9 mouse cellular contexts compared by ENCODE assay signal in the genomic region with DNA sequence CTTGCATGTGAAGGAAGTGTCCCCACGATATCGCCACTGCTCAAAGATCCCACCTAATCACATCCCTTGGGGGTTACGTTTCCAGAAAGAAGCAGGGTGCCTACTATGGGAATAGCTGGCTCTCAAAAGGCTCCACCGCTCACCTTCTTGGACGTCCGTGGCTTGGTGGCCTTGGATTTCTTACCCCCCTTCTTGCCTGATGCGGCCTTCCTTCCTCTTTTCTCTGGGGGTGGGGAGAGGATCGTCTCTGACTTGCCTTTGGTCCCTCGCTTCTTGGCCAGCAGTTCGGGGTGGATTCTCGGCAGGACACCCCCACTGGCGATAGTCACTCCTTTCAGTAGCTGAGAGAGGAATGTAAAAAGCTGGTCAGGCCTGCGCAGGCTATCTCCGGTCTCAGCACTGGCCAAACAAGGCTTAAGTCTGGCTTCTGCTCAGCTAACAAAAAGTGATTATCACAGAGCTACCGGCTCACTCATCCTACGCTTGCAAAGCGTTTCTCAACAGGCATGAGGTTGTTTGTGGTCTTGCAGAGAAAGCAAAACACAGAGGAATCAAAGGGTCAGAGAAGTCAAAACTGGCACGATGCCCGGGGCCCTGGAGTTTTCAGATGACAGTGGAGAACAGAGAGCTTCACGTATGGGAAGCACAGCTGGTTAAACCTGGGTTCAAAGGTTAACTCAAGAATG. TPM values are rescaled to one million over a fixed set of nuclear protein-coding genes. Genes with fewer than 3 reads are reported as not detected.
DNase-seq lines count a peak whose midpoint lies in the region; ATAC-seq and TF ChIP-seq lines count a peak whose summit lies in the region.
"Had no signal": no experiment of that assay in that cellular context is flagged by ENCODE, and none has a peak within 500 bp of the region (broad histone marks: within the 10 kb centered on the region; RNA-seq: fewer than 3 reads in every experiment).

No protein-coding gene starts in this region.

- DNase-seq in layer of hippocampus, adult 9-11 months: peak; percentile 26
- DNase-seq in layer of hippocampus, postnatal 36 days: no peak
- DNase-seq in adrenal gland, postnatal 14 days: peak; percentile 69
- DNase-seq in kidney, postnatal 0 days (ENCODE audit: low spot score): peak; percentile 54
- no peak for DNase-seq in layer of hippocampus, adult 9-10 months (ENCODE audit: low spot score)
- DNase-seq in midbrain, embryonic 11.5 days (ENCODE audit: low spot score, missing footprints): no peak
- DNase-seq in left cerebral cortex, postnatal 25 days (ENCODE audit: low spot score in 2 of 2): no peak

- peak overlapping the region; percentile 60 for H3K27ac ChIP-seq in kidney, postnatal 0 days
- peak overlapping the region; percentile 62 for H3K27ac ChIP-seq in macrophage
- no peak overlapping the region for H3K27ac ChIP-seq in midbrain, embryonic 11.5 days (ENCODE audit: low read depth, low read length)

- no peaks in the 10 kb centered on the region for H3K4me1 ChIP-seq in kidney, postnatal 0 days (replicated peaks; ENCODE audit: insufficient read depth, low read length)
- no peaks in the 10 kb centered on the region for H3K4me1 ChIP-seq in midbrain, embryonic 11.5 days (ENCODE audit: control insufficient read depth, insufficient read depth, low read length)
- H3K4me1 ChIP-seq: megakaryocyte, embryonic 14.5 days had no signal

- peak; percentile 74 for ATAC-seq in kidney, postnatal 0 days (replicated peaks; ENCODE audit: low FRiP score, low read depth)
- no peak for ATAC-seq in midbrain, embryonic 11.5 days (ENCODE audit: low FRiP score)

- H3K9me3 ChIP-seq in kidney, postnatal 0 days (replicated peaks; ENCODE audit: low read length): no peaks in the 10 kb centered on the region
- no peaks in the 10 kb centered on the region for H3K9me3 ChIP-seq in midbrain, embryonic 11.5 days (ENCODE audit: control insufficient read depth, low read length)
- H3K9me3 ChIP-seq: megakaryocyte, embryonic 14.5 days had no signal

- no peak for TF ChIP-seq CTCF in kidney, postnatal 0 days (IDR thresholded peaks at IDR 0.05; ENCODE audit: low read depth)

- no peak overlapping the region for H3K9ac ChIP-seq in kidney, postnatal 0 days (ENCODE audit: low read depth, low read length)
- H3K9ac ChIP-seq in midbrain, embryonic 11.5 days (ENCODE audit: low read length): no peak overlapping the region

- H3K27me3 ChIP-seq in kidney, postnatal 0 days (ENCODE audit: insufficient read depth, low read length): no peaks in the 10 kb centered on the region
- H3K27me3 ChIP-seq in midbrain, embryonic 11.5 days (ENCODE audit: control insufficient read depth, insufficient read depth, low read length): no peaks in the 10 kb centered on the region

- H3K36me3 ChIP-seq in kidney, postnatal 0 days (ENCODE audit: insufficient read depth, low read length): peaks cover 36% of the 10 kb centered on the region
- no peaks in the 10 kb centered on the region for H3K36me3 ChIP-seq in macrophage (ENCODE audit: inconsistent target)
- H3K36me3 ChIP-seq in midbrain, embryonic 11.5 days (ENCODE audit: control insufficient read depth, insufficient read depth, low read length): peaks cover 57% of the 10 kb centered on the region

- H3K4me2 ChIP-seq in kidney, postnatal 0 days (ENCODE audit: low read length): no peak overlapping the region
- no peak overlapping the region for H3K4me2 ChIP-seq in midbrain, embryonic 11.5 days

- intact Hi-C loops in left cerebral cortex, postnatal 25 days (cut with DNase I): no loop called here

- no peaks in the 10 kb centered on the region for H3K79me2 ChIP-seq in macrophage (ENCODE audit: inconsistent target)

- WGBS in kidney, postnatal 0 days: 74% methylated on average over 20 of the region's 20 CpGs
- 21% methylated on average over 18 of the region's 20 CpGs for WGBS in macrophage (ENCODE audit: missing documents)
- 87% methylated on average over 20 of the region's 20 CpGs for WGBS in midbrain, embryonic 11.5 days

- H3K4me3 ChIP-seq in kidney, postnatal 0 days (replicated peaks; ENCODE audit: low read depth, low read length): no peak overlapping the region
- no peak overlapping the region for H3K4me3 ChIP-seq in macrophage (ENCODE audit: inconsistent target)
- no peak overlapping the region for H3K4me3 ChIP-seq in midbrain, embryonic 11.5 days (ENCODE audit: low read depth, low read length)
- H3K4me3 ChIP-seq: megakaryocyte, embryonic 14.5 days had no signal

RNA-seq across cellular contexts. Expression of gene H2afy2, which starts 32.3 kb away (rescaled TPM):
- total RNA-seq in layer of hippocampus, postnatal 36 days (2021): 10 to 100 TPM; 13.7 to 14.5 TPM
- 12.9 and 13.7 TPM in 2 replicates for total RNA-seq in adrenal gland, postnatal 14 days (2021)
- 83.0 and 87.4 TPM in 2 replicates for polyA plus RNA-seq in kidney, postnatal 0 days (2015; fragmentation: Nextera tagmentation; extraction: Ambion mirVana)
- total RNA-seq in macrophage (2018; cell fraction: chromatin; rRNA removed): 1 to 10 TPM in 13 of 26 experiments, under 1 TPM in 6, not detected in 7; 0.62 to 4.6 (median 2.0) TPM
- 1 to 10 TPM in 25 of 26 experiments, under 1 TPM in 1; 0.42 to 3.8 (median 2.2) TPM for total RNA-seq in macrophage (2018; cell fraction: cytosol; rRNA removed)
- total RNA-seq in macrophage (2018; cell fraction: nucleus; rRNA removed): 1 to 10 TPM in 18 of 26 experiments, under 1 TPM in 8; 0.18 to 4.2 (median 1.5) TPM
- polyA plus RNA-seq in macrophage (2018): 2.2 to 6.8 TPM (median 3.1 TPM) in 3 replicates
- polyA plus RNA-seq in midbrain, embryonic 11.5 days (2014; fragmentation: Nextera tagmentation; extraction: Ambion mirVana): 272 and 287 TPM in 2 replicates
- total RNA-seq in left cerebral cortex, postnatal 25 days (2021): 10 to 100 TPM; 25.1 to 28.5 TPM

RNA-seq across cellular contexts. Expression of gene Aifm2, which starts 36.6 kb away (rescaled TPM):
- 1 to 10 TPM; 7.2 to 9.3 TPM for total RNA-seq in layer of hippocampus, postnatal 36 days (2021)
- total RNA-seq in adrenal gland, postnatal 14 days (2021): 325 and 370 TPM in 2 replicates
- 21.4 and 22.1 TPM in 2 replicates for polyA plus RNA-seq in kidney, postnatal 0 days (2015; fragmentation: Nextera tagmentation; extraction: Ambion mirVana)
- total RNA-seq in macrophage (2018; cell fraction: chromatin; rRNA removed): 10 to 100 TPM in 24 of 26 experiments, 1 to 10 TPM in 2; 9.5 to 49.0 (median 28.9) TPM
- 10 to 100 TPM; 10.3 to 19.1 (median 14.2) TPM for total RNA-seq in macrophage (2018; cell fraction: cytosol; rRNA removed)
- 10 to 100 TPM in 25 of 26 experiments, 1 to 10 TPM in 1; 8.7 to 29.9 (median 21.0) TPM for total RNA-seq in macrophage (2018; cell fraction: nucleus; rRNA removed)
- 13.8 to 16.2 TPM (median 16.0 TPM) in 3 replicates for polyA plus RNA-seq in macrophage (2018)
- polyA plus RNA-seq in midbrain, embryonic 11.5 days (2014; fragmentation: Nextera tagmentation; extraction: Ambion mirVana): 4.9 and 6.3 TPM in 2 replicates
- 1 to 10 TPM; 4.7 to 6.4 TPM for total RNA-seq in left cerebral cortex, postnatal 25 days (2021)

RNA-seq across cellular contexts. Expression of gene Tysnd1, which starts 56.4 kb away (rescaled TPM):
- 10 to 100 TPM; 23.5 to 28.5 TPM for total RNA-seq in layer of hippocampus, postnatal 36 days (2021)
- total RNA-seq in adrenal gland, postnatal 14 days (2021): 87.8 and 94.3 TPM in 2 replicates
- polyA plus RNA-seq in kidney, postnatal 0 days (2015; fragmentation: Nextera tagmentation; extraction: Ambion mirVana): 41.2 and 49.6 TPM in 2 replicates
- total RNA-seq in macrophage (2018; cell fraction: chromatin; rRNA removed): 10 to 100 TPM in 12 of 26 experiments, 1 to 10 TPM in 14; 3.7 to 20.0 (median 9.2) TPM
- 10 to 100 TPM in 23 of 26 experiments, 1 to 10 TPM in 3; 7.0 to 18.4 (median 13.6) TPM for total RNA-seq in macrophage (2018; cell fraction: cytosol; rRNA removed)
- 10 to 100 TPM in 19 of 26 experiments, 1 to 10 TPM in 7; 6.4 to 28.4 (median 12.1) TPM for total RNA-seq in macrophage (2018; cell fraction: nucleus; rRNA removed)
- 9.0 to 16.4 TPM (median 13.3 TPM) in 3 replicates for polyA plus RNA-seq in macrophage (2018)
- 24.5 and 27.9 TPM in 2 replicates for polyA plus RNA-seq in midbrain, embryonic 11.5 days (2014; fragmentation: Nextera tagmentation; extraction: Ambion mirVana)
- 10 to 100 TPM; 21.7 to 24.3 TPM for total RNA-seq in left cerebral cortex, postnatal 25 days (2021)

Comparison
In these comparisons a context has a peak if more than half of its experiments do, and no peak if none do; other contexts are left out.
1. DNase-seq: peak in layer of hippocampus, adult 9-11 months (single experiment), adrenal gland, postnatal 14 days (single experiment) and kidney, postnatal 0 days (single experiment); none in layer of hippocampus, postnatal 36 days (0 of 2), layer of hippocampus, adult 9-10 months (single experiment), midbrain, embryonic 11.5 days (single experiment) and left cerebral cortex, postnatal 25 days (0 of 2).
2. RNA of gene Aifm2, which starts 36.6 kb away (total RNA-seq): 325 to 370 TPM in adrenal gland, postnatal 14 days; 7.2 to 9.3 TPM in layer of hippocampus, postnatal 36 days and 4.7 to 6.4 TPM in left cerebral cortex, postnatal 25 days; every median in the first group is over 10 times any median in the second.